Mouse (Mus musculus): ENCODE measurements around the gene Lipi. TPM values are rescaled to one million over a fixed set of nuclear protein-coding genes. Genes with fewer than 3 reads are reported as not detected.

The Lipi gene
- total and polyA plus RNA-seq, 3 experiments: not detected

GRCm38 (mm10) chr16:75582279-75582678 lies 3.6 kb downstream of the Lipi start:
- Histone ChIP-seq H3K9ac (ENCODE audit: insufficient read depth, low read depth) (no peak overlapping the region), H3K27ac (ENCODE audit: insufficient read depth, low read depth) (no peak overlapping the region), H3K9me3 (replicated peaks; ENCODE audit: low read length) (peaks cover 37% of the 10 kb centered on the region), H3K4me1 (ENCODE audit: control insufficient read depth in 1 of 2, insufficient read depth in 2 of 2) (no peaks in the 10 kb centered on the region), H3K36me3 (replicated peaks in 1 of 2; ENCODE audit: control insufficient read depth in 1 of 2, insufficient read depth in 1 of 2, low read length in 1 of 2) (no peaks in the 10 kb centered on the region), H3K4me3 (replicated peaks in 1 of 3; ENCODE audit: low read depth in 2 of 3, low read length in 2 of 3, poor library complexity in 1 of 3) (no peak overlapping the region), H3K27me3 (replicated peaks) (no peaks in the 10 kb centered on the region), H3K4me2 (ENCODE audit: insufficient read depth, low read depth, poor library complexity, severe bottlenecking) (no peak overlapping the region), H3K79me2 (replicated peaks; ENCODE audit: control insufficient read depth, extremely low read depth, insufficient read depth, poor library complexity, severe bottlenecking) (no peaks in the 10 kb centered on the region)
- DNase-seq (ENCODE audit: extremely low read depth): no peak
- no peak for TF ChIP-seq ZKSCAN1 (IDR thresholded peaks at IDR 0.05; ENCODE audit: borderline replicate concordance, low read depth, low read length)
- TF ChIP-seq MAZ (IDR thresholded peaks at IDR 0.05; ENCODE audit: low read depth, low read length): no peak
- TF ChIP-seq PAX5 (IDR thresholded peaks at IDR 0.05; ENCODE audit: low read length): no peak
- no peak for TF ChIP-seq E2F4 (IDR thresholded peaks at IDR 0.05; ENCODE audit: insufficient replicate concordance, low read depth, low read length)
- dilution Hi-C loops (cut with MboI; ENCODE audit: extremely low pct_ligation_motif_present, extremely low pct_unique_long_range_greater_than_20kb, low sequenced_read_pairs): no loop called here
- in situ Hi-C loops (cut with MboI; ENCODE audit: low pct_ligation_motif_present, low pct_unique_long_range_greater_than_20kb, low sequenced_read_pairs): no loop called here

- in situ Hi-C loops (cut with MboI; ENCODE audit: low pct_ligation_motif_present, low pct_unique_long_range_greater_than_20kb, low sequenced_read_pairs) (no loop called here), dilution Hi-C loops (cut with MboI; ENCODE audit: extremely low pct_ligation_motif_present, extremely low pct_unique_long_range_greater_than_20kb, low sequenced_read_pairs) (no loop called here)
- H3K4me1 ChIP-seq (ENCODE audit: control insufficient read depth in 1 of 2, insufficient read depth in 2 of 2): no peaks in the 10 kb centered on the region
These were observed 23.0 kb downstream of the Lipi start for GRCm38 (mm10) chr16:75562910-75563309.

GRCm38 (mm10) chr16:75545310-75545709 lies 40.6 kb downstream of the Lipi start:
- H3K4me3 ChIP-seq (replicated peaks in 1 of 3; ENCODE audit: low read depth in 2 of 3, low read length in 2 of 3, poor library complexity in 1 of 3): no peak overlapping the region
- no peaks in the 10 kb centered on the region; the same call in 1 of the 2 replicates for H3K79me2 ChIP-seq (replicated peaks; ENCODE audit: control insufficient read depth, extremely low read depth, insufficient read depth, poor library complexity, severe bottlenecking)
- no peaks in the 10 kb centered on the region for H3K27me3 ChIP-seq (replicated peaks)
- H3K36me3 ChIP-seq (replicated peaks in 1 of 2; ENCODE audit: control insufficient read depth in 1 of 2, insufficient read depth in 1 of 2, low read length in 1 of 2): no peaks in the 10 kb centered on the region
- DNase-seq (ENCODE audit: extremely low read depth): no peak
- H3K27ac ChIP-seq (ENCODE audit: insufficient read depth, low read depth): no peak overlapping the region
- dilution Hi-C loops (cut with MboI; ENCODE audit: extremely low pct_ligation_motif_present, extremely low pct_unique_long_range_greater_than_20kb, low sequenced_read_pairs): no loop called here
- H3K9me3 ChIP-seq (replicated peaks; ENCODE audit: low read length): peaks cover 35% of the 10 kb centered on the region
- no peaks in the 10 kb centered on the region for H3K4me1 ChIP-seq (ENCODE audit: control insufficient read depth in 1 of 2, insufficient read depth in 2 of 2)
- H3K9ac ChIP-seq (ENCODE audit: insufficient read depth, low read depth): no peak overlapping the region
- in situ Hi-C loops (cut with MboI; ENCODE audit: low pct_ligation_motif_present, low pct_unique_long_range_greater_than_20kb, low sequenced_read_pairs): no loop called here
- no peak for TF ChIP-seq ZKSCAN1 (IDR thresholded peaks at IDR 0.05; ENCODE audit: borderline replicate concordance, low read depth, low read length)
- no peak for TF ChIP-seq RCOR1 (conservative IDR thresholded peaks at IDR 0.05; ENCODE audit: low read depth, low read length)
- no peak for TF ChIP-seq GABPA (IDR thresholded peaks at IDR 0.05; ENCODE audit: insufficient replicate concordance, low read depth, low read length)
- TF ChIP-seq TBP (conservative IDR thresholded peaks at IDR 0.05; ENCODE audit: low read depth, low read length): no peak
- no peak for TF ChIP-seq ZNF384 (IDR thresholded peaks at IDR 0.05; ENCODE audit: low read depth, low read length)
- no peak for TF ChIP-seq SIN3A (IDR thresholded peaks at IDR 0.05; ENCODE audit: low read length)
- no peak for TF ChIP-seq NRF1 (IDR thresholded peaks at IDR 0.05; ENCODE audit: low read depth, low read length)
- TF ChIP-seq ELF1 (IDR thresholded peaks at IDR 0.05; ENCODE audit: low read depth, low read length): no peak
- no peak for TF ChIP-seq MAFK (IDR thresholded peaks at IDR 0.05; ENCODE audit: insufficient replicate concordance, low read length)
- no peak for TF ChIP-seq ZC3H11A (IDR thresholded peaks at IDR 0.05; ENCODE audit: low read depth, low read length)
- no peak for TF ChIP-seq ZMIZ1 (IDR thresholded peaks at IDR 0.05; ENCODE audit: low read depth, low read length)
- TF ChIP-seq IRF4 (IDR thresholded peaks at IDR 0.05; ENCODE audit: low read depth, low read length): no peak
- TF ChIP-seq HCFC1 (IDR thresholded peaks at IDR 0.05; ENCODE audit: low read depth, low read length): no peak
- TF ChIP-seq MAX (IDR thresholded peaks at IDR 0.05; ENCODE audit: low read length): no peak
- no peak for TF ChIP-seq BHLHE40 (IDR thresholded peaks at IDR 0.05; ENCODE audit: low read depth, low read length)
- TF ChIP-seq MXI1 (IDR thresholded peaks at IDR 0.05; ENCODE audit: low read depth, low read length): no peak
- no peak overlapping the region for H3K4me2 ChIP-seq (ENCODE audit: insufficient read depth, low read depth, poor library complexity, severe bottlenecking)

More at GRCm38 (mm10) chr16:75562910-75563309, 23.0 kb downstream of the Lipi start:
- TF ChIP-seq EP300 (IDR thresholded peaks at IDR 0.05; ENCODE audit: low read length): no peak
- no peak for TF ChIP-seq CHD2 (IDR thresholded peaks at IDR 0.05; ENCODE audit: low read length)
- Histone ChIP-seq H3K4me2 (ENCODE audit: insufficient read depth, low read depth, poor library complexity, severe bottlenecking) (no peak overlapping the region), H3K9ac (ENCODE audit: insufficient read depth, low read depth) (no peak overlapping the region), H3K4me3 (replicated peaks in 1 of 3; ENCODE audit: low read depth in 2 of 3, low read length in 2 of 3, poor library complexity in 1 of 3) (no peak overlapping the region), H3K79me2 (replicated peaks; ENCODE audit: control insufficient read depth, extremely low read depth, insufficient read depth, poor library complexity, severe bottlenecking) (no peaks in the 10 kb centered on the region), H3K27me3 (replicated peaks) (no peaks in the 10 kb centered on the region), H3K27ac (ENCODE audit: insufficient read depth, low read depth) (no peak overlapping the region), H3K36me3 (replicated peaks in 1 of 2; ENCODE audit: control insufficient read depth in 1 of 2, insufficient read depth in 1 of 2, low read length in 1 of 2) (no peaks in the 10 kb centered on the region), H3K9me3 (replicated peaks; ENCODE audit: low read length) (peaks cover 32% of the 10 kb centered on the region)
- DNase-seq (ENCODE audit: extremely low read depth): no peak

Measured in CH12.LX (cell line).